Mouse (Mus musculus): ENCODE measurements around the gene Krt71. TPM values are rescaled to one million over a fixed set of nuclear protein-coding genes. Genes with fewer than 3 reads are reported as not detected.
A peak's percentile ranks its signal among the peaks of the same experiment; 100 is the strongest.
"Not testable (repeated sequence)": the region's sequence is repeated elsewhere in the genome, so short reads cannot be mapped to it uniquely, and the experiment has no call there.

The Krt71 gene
- polyA plus RNA-seq, 1 experiment: 0.18 TPM

DNA sequence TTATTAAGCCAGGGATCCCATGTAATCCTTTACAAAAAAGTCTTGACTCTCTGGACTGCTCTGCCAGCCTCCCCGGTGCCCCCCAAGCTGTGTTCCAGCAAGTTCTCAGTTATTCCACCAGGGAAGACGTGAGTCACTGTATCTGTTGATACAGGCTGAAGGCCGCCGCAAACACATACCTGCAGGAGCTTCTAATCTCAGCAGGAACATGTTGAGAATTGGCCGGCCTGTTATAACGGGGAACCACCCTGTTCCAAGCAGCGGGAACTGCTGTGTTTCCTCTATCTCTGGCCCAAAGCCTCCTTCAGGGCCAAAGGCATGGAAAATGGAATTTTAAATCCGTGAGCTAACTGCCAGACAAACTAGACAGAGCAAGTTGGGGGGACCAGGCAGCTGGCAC, 29.2 kb downstream of the Krt71 start:
- TF ChIP-seq CTCF (IDR thresholded peaks at IDR 0.05; ENCODE audit: borderline replicate concordance, extremely low read depth, insufficient read depth, insufficient read length) (no peak), POLR2A (IDR thresholded peaks at IDR 0.05; ENCODE audit: borderline replicate concordance, extremely low read depth, insufficient read depth, insufficient read length, poor library complexity, severe bottlenecking) (no peak)
- DNase-seq (ENCODE audit: low read depth): no peak

DNA sequence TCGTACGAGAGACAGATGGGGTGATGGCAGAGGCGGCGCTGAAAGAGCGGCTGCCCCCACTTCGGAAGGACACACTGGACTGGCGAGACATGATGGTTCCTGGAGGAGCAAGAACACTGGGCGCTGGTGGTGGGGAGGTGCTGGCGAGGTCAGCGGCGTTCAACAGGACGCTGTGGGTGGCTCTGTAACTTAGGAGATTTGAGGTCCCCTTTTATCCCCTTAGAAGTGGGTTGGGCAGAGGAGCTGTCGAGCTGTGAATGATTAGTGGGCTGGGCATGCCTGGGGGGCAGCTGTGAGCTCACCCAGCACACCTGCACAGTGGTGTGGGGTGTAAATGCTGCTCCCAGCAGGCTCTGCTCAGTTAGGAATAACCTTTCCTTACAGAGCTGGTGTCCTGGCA, 30.2 kb downstream of the Krt71 start, which contains the start of gene Krt5:
Krt5 (minus strand) TSS at position 179 of the 400 bp plus-strand sequence.
- TF ChIP-seq POLR2A (IDR thresholded peaks at IDR 0.05; ENCODE audit: borderline replicate concordance, extremely low read depth, insufficient read depth, insufficient read length, poor library complexity, severe bottlenecking) (no peak), CTCF (IDR thresholded peaks at IDR 0.05; ENCODE audit: borderline replicate concordance, extremely low read depth, insufficient read depth, insufficient read length) (no peak)
- DNase-seq (ENCODE audit: low read depth): no peak

DNA sequence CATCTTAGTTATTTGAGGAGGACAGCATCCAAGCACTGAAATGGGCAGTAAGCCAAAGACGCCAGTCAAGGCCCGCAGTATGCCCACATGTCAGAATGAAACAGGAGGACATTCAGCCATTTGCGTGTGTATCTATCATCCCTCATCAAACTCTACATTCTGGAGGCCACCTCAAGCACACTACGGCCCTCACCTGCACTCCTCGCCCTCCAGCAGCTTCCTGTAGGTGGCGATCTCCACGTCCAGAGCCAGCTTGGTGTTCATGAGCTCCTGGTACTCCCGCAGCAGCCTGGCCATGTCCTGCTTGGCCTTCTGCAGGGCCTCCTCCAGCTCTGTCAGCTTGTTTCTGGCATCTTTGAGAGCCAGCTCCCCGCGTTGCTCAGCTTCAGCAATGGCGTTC, 34.2 kb downstream of the Krt71 start:
- DNase-seq (ENCODE audit: low read depth): no peak
- TF ChIP-seq POLR2A (IDR thresholded peaks at IDR 0.05; ENCODE audit: borderline replicate concordance, extremely low read depth, insufficient read depth, insufficient read length, poor library complexity, severe bottlenecking) (no peak), CTCF (IDR thresholded peaks at IDR 0.05; ENCODE audit: borderline replicate concordance, extremely low read depth, insufficient read depth, insufficient read length) (peak; percentile 17; the same call in 1 of the 2 replicates)

DNA sequence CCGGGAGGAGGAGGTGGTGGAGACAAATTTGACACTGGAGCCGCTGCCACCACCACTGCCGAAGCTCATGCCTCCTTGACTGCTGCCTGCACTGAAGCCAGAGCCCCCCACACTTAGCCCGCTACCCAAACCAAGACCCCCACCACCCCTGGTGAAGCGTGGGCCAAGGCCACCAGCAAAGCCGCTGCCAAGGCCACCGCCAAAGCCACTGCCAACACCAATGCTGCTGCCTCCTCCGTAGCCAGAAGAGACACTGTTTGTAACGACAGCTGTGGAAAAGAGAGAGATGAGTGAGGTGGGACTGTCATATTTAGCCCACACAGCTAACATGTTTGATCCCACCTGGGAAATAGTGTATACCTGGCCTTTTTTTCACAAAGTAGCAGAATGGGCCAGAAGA, 35.5 kb downstream of the Krt71 start:
- no peak for DNase-seq (ENCODE audit: low read depth)
- TF ChIP-seq POLR2A (IDR thresholded peaks at IDR 0.05; ENCODE audit: borderline replicate concordance, extremely low read depth, insufficient read depth, insufficient read length, poor library complexity, severe bottlenecking) (no peak), CTCF (IDR thresholded peaks at IDR 0.05; ENCODE audit: borderline replicate concordance, extremely low read depth, insufficient read depth, insufficient read length) (no peak)

DNA sequence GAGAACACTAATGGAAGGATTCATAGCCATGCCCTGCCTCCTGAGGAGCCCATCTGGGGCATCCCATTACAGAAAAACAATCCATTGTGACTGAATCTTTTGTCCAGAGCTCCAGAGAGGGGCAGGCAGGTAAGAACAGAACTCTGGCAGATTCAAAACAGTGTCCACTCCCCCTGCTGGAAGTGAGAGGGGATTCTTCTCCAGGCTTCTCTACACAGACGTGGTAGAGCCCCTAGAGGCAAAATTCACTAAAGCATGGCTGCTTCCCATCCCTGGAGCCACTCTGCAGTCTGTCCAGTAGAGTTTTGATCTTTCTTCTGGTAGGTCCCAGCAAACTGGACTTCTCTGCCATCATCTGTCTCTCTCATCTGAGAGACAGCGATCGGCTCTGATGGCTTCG, 38.8 kb downstream of the Krt71 start:
- peak; percentile 11 for DNase-seq (ENCODE audit: low read depth)
- peak; percentile 37; the same call in 1 of the 2 replicates for TF ChIP-seq CTCF (IDR thresholded peaks at IDR 0.05; ENCODE audit: borderline replicate concordance, extremely low read depth, insufficient read depth, insufficient read length)
- no peak for TF ChIP-seq POLR2A (IDR thresholded peaks at IDR 0.05; ENCODE audit: borderline replicate concordance, extremely low read depth, insufficient read depth, insufficient read length, poor library complexity, severe bottlenecking)

DNA sequence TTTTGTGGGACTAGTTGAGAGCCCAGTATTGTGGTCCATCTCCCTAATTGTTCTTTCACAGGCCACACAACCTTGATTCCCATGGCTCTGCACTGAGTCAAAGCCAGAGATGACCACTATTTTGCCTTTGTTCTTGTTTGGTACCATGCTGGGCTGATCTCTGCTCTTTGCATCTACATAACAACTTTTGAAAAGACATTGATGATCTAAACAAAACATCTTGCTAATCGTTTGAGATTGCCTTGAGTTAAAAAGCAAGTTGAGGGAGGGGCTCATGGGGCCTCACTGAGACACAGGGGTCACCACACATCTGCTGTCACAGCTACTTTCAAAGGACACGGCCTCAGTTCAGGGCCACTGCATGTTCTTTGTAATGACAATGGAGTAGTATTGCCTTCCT, 40.5 kb downstream of the Krt71 start:
- TF ChIP-seq POLR2A (IDR thresholded peaks at IDR 0.05; ENCODE audit: borderline replicate concordance, extremely low read depth, insufficient read depth, insufficient read length, poor library complexity, severe bottlenecking): no peak
- no peak for TF ChIP-seq CTCF (IDR thresholded peaks at IDR 0.05; ENCODE audit: borderline replicate concordance, extremely low read depth, insufficient read depth, insufficient read length)
- DNase-seq (ENCODE audit: low read depth): no peak

DNA sequence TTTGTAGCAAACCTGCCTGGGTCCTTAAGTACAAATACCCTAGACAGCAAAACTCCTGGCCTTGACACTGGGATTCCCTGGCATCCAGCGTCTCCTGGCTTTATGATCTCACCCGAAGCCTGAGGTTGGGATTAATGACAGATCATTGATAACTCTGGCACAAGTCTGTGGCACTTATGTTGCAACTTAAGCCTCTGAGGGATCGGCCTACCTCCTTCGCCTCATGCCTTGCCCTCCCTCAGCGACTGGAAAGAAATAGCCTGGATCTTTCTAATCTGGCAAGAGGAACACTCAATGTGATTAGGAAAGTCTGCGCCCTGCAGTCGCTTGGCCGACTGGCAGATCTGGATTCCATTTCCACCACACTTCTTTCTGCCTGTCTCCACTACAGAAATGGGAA, 43.0 kb downstream of the Krt71 start:
- TF ChIP-seq CTCF (IDR thresholded peaks at IDR 0.05; ENCODE audit: borderline replicate concordance, extremely low read depth, insufficient read depth, insufficient read length): no peak
- TF ChIP-seq POLR2A (IDR thresholded peaks at IDR 0.05; ENCODE audit: borderline replicate concordance, extremely low read depth, insufficient read depth, insufficient read length, poor library complexity, severe bottlenecking): no peak
- no peak for DNase-seq (ENCODE audit: low read depth)

DNA sequence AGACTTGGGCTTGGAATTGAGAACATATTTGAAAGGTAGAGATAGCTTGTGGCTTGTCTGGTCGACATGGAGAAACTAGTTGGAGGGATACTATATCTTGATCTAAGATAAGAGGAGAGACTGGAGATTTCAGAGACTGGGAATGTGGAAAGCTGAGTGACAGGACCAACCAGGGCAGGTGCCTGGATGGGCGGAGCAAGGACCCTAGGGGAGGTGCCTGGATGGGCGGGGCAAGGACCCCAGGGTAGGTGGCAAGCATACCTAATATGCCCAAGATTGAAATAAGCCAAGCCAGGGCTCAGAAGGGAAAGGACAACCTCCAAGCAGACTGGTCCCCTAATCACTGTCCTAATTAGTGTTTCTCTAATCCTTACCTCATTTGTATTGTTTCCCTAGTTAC, 43.7 kb downstream of the Krt71 start:
- peak; percentile 1 for DNase-seq (ENCODE audit: low read depth)
- TF ChIP-seq CTCF (IDR thresholded peaks at IDR 0.05; ENCODE audit: borderline replicate concordance, extremely low read depth, insufficient read depth, insufficient read length): no peak
- TF ChIP-seq POLR2A (IDR thresholded peaks at IDR 0.05; ENCODE audit: borderline replicate concordance, extremely low read depth, insufficient read depth, insufficient read length, poor library complexity, severe bottlenecking): no peak

DNA sequence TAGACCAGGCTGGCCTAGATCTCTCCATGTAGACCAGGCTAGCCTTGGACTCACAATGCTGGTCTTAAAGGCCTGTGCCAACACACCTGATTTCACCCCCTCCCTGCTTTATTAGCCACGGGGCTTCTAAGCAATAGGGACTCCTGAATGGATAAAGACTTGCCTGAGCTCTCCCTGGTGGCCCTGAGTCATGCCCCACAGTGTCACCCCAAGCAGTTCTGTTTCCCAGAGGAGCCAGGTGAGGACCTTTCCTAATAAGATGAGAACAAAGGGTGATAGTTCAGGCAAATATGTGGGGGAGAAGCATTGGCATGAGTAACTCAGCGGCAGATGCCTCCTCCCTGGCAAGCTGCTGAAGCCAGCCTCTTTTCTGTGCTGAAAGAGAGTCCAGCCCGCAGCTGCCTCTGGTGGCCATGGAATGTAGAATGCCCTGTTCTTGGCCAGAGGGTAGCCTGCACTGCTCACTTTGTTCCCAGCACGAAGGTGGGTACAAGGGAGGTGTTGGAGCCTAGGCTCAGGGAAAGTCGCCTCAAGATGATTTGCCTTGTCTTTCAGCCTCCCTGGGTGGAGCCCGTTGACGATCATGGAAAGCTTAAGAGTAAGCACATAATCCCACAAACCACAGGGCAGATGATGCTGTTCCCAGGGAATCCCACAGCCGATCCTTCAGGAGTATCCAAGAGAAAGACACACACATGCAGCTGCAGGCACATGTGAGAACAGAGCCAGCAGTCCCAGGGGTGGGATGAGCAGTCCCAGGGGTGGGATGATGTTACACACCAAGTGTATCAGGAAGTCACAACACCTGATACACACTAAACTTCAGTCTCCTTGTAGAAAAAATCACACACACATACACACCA, 45.4 kb downstream of the Krt71 start:
- peak; percentile 3 for DNase-seq (ENCODE audit: low read depth)
- TF ChIP-seq CTCF (IDR thresholded peaks at IDR 0.05; ENCODE audit: borderline replicate concordance, extremely low read depth, insufficient read depth, insufficient read length) (no peak), POLR2A (IDR thresholded peaks at IDR 0.05; ENCODE audit: borderline replicate concordance, extremely low read depth, insufficient read depth, insufficient read length, poor library complexity, severe bottlenecking) (no peak)

DNA sequence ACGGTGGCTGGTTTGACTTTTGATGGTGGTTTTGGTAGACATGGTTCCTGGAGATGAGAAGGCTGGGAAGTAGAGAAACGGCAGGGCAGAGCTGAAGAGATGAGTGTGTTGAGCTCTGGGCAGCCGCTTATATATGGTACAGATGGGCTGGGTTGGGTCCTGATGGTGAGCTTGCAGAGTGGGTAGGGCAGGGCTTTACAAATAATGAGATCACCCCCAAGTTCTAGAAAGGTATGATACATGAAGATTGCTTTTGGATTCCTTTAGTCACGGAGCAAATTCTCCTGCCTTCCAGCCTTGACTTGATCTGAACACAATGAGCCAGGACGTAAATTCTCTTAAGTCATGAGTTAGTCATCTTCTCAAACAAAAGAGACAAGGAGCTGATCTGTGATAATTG, 48.7 kb downstream of the Krt71 start, which contains the start of gene Krt6a:
Krt6a (minus strand) TSS at position 101 of the 400 bp plus-strand sequence.
- DNase-seq (ENCODE audit: low read depth): no peak
- TF ChIP-seq CTCF (IDR thresholded peaks at IDR 0.05; ENCODE audit: borderline replicate concordance, extremely low read depth, insufficient read depth, insufficient read length): no peak
- TF ChIP-seq POLR2A (IDR thresholded peaks at IDR 0.05; ENCODE audit: borderline replicate concordance, extremely low read depth, insufficient read depth, insufficient read length, poor library complexity, severe bottlenecking): no peak

DNA sequence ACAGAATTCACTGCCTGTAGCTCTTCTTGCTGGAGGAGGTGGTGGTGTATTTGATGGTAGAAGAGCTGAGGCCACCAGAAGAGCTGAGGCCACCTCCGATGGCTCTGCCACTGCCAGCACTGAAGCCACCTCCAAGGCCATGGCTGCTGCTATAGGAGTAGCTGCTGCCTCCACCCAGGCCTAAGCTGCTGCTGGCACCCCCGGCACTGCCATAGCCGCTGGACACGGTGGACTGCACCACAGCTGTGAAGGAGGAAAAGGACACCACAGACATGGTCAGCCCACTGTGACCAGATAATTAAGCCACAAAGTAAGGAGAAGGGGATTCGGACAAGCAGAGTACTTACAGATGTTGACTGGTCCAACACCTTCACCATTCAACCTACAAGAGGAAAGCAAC, 52.4 kb downstream of the Krt71 start:
- DNase-seq (ENCODE audit: low read depth): not testable (repeated sequence)

DNA sequence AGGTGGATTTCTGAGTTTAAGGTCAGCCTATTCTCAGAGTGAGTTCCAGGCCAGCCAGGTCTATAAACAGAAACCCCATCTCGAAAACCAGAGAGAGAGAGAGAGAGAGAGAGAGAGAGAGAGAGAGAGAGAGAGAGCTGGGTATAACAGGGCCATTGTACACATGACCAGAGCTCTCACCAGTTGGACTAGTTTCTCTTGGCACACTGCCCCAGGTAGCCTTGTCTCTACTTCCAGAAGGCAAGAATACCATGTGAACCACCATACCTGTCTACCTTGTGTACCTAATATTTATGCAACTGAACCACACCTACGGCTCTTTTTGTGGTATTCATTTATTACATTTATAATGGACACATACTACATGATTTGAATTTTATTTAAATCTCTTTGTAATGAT, 54.7 kb downstream of the Krt71 start:
- DNase-seq (ENCODE audit: low read depth): no peak
- TF ChIP-seq POLR2A (IDR thresholded peaks at IDR 0.05; ENCODE audit: borderline replicate concordance, extremely low read depth, insufficient read depth, insufficient read length, poor library complexity, severe bottlenecking): no peak
- no peak for TF ChIP-seq CTCF (IDR thresholded peaks at IDR 0.05; ENCODE audit: borderline replicate concordance, extremely low read depth, insufficient read depth, insufficient read length)

Other genes with a start within 250 kb of the Krt71 start
- gene Gm49425, start 225.8 kb downstream of the Krt71 start, polyA plus RNA-seq (2012; rRNA removed): not detected in 2 replicates
- not detected in 2 replicates for gene Krt84, start 210.3 kb downstream of the Krt71 start, polyA plus RNA-seq (2012; rRNA removed)
- not detected in 2 replicates for gene Krt82, start 192.4 kb downstream of the Krt71 start, polyA plus RNA-seq (2012; rRNA removed)
- gene Krt90, start 180.2 kb downstream of the Krt71 start, polyA plus RNA-seq (2012; rRNA removed): 0.10 and 0.11 TPM in 2 replicates
- gene Krt75, start 169.2 kb downstream of the Krt71 start, polyA plus RNA-seq (2012; rRNA removed): 0.06 and 0.07 TPM in 2 replicates
- gene Gm5414, start 114.9 kb downstream of the Krt71 start, polyA plus RNA-seq (2012; rRNA removed): not detected in 2 replicates
- gene Gm5478, start 95.7 kb downstream of the Krt71 start, polyA plus RNA-seq (2012; rRNA removed): not detected in 2 replicates
- gene Krt6b, start 62.8 kb downstream of the Krt71 start, polyA plus RNA-seq (2012; rRNA removed): not detected in 2 replicates
- 0.29 and 0.57 TPM in 2 replicates for gene Krt6a, start 48.8 kb downstream of the Krt71 start, polyA plus RNA-seq (2012; rRNA removed)
- 33.7 and 53.0 TPM in 2 replicates for gene Krt5, start 30.2 kb downstream of the Krt71 start, polyA plus RNA-seq (2012; rRNA removed)
- 0.04 and 0.08 TPM in 2 replicates for gene Krt72, start 43.4 kb upstream of the Krt71 start, polyA plus RNA-seq (2012; rRNA removed)
- 0.78 and 0.98 TPM in 2 replicates for gene Krt73, start 59.2 kb upstream of the Krt71 start, polyA plus RNA-seq (2012; rRNA removed)
- gene Krt2, start 75.1 kb upstream of the Krt71 start, polyA plus RNA-seq (2012; rRNA removed): not detected in 2 replicates
- 14.9 and 19.4 TPM in 2 replicates for gene Krt1, start 107.7 kb upstream of the Krt71 start, polyA plus RNA-seq (2012; rRNA removed)
- gene Krt77, start 126.6 kb upstream of the Krt71 start, polyA plus RNA-seq (2012; rRNA removed): 0.53 and 2.3 TPM in 2 replicates
- gene Krt76, start 149.8 kb upstream of the Krt71 start, polyA plus RNA-seq (2012; rRNA removed): not detected in 2 replicates
- 2.3 and 2.6 TPM in 2 replicates for gene Krt4, start 181.6 kb upstream of the Krt71 start, polyA plus RNA-seq (2012; rRNA removed)
- gene Krt79, start 197.2 kb upstream of the Krt71 start, polyA plus RNA-seq (2012; rRNA removed): 0.10 and 0.23 TPM in 2 replicates
- gene Krt78, start 211.2 kb upstream of the Krt71 start, polyA plus RNA-seq (2012; rRNA removed): 0.03 TPM in 1 of 2 replicates, not detected in the other